Mouse (Mus musculus): ENCODE measurements around the gene Etv6.

DNA sequence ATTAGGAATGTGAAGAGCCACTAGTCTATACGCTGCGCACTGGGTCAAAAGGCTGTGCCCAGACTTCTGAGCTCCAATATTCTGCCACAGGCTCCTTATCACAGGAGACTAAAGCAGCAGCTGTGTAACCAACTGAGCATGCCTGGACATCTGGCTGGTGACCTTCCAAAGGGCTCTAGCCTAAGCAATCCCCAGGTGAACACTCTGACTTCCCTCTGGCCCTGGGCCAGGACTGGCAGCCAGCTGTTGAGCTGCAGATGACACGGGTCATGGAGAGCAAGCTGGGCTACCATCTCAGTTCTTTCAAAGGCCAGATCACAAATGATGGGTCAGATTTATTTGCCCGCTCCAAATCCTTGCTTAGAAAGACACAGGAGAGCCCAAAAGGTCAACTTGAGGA lies 275.8 kb downstream of the Etv6 start:
- TF ChIP-seq CTCF (IDR thresholded peaks at IDR 0.05; ENCODE audit: low read depth, low read length) (no peak), POLR2A (IDR thresholded peaks at IDR 0.05; ENCODE audit: extremely low read depth, insufficient read depth, low read length) (no peak)
